Mouse (Mus musculus) midbrain, embryonic 11.5 days (tissue): Measurements from ENCODE around the gene Zfp947. TPM values are rescaled to one million over a fixed set of nuclear protein-coding genes. Genes with fewer than 3 reads are reported as not detected.
"Not testable (repeated sequence)": the region's sequence is repeated elsewhere in the genome, so short reads cannot be mapped to it uniquely, and the experiment has no call there.

Source experiments
- ATAC-seq: fragments of 200-750 bp; cut with Nextera tagmentation; 2 replicates; pipeline ENCODE4 v1.8.0; 2017; ENCODE audit warnings: moderate TSS enrichment, moderate library complexity; ENCODE audit not compliant: low FRiP score
- DNase-seq: peaks from one replicate; pipeline ENCODE4 v3.0.0; 2015; ENCODE audit warnings: low spot score; ENCODE audit errors: missing footprints
- H3K27ac ChIP-seq: fragments of 300-500 bp; sonication (generic); 2 replicates; pipeline ENCODE4 v1.5.1; 2014; ENCODE audit warnings: low read depth, low read length
- H3K27me3 ChIP-seq: fragments of 300-500 bp; sonication (generic); 2 replicates; pipeline ENCODE4 v1.6.1; 2014; ENCODE audit warnings: mild to moderate bottlenecking, low read length, moderate library complexity, mixed read lengths; ENCODE audit not compliant: control insufficient read depth, insufficient read depth
- H3K36me3 ChIP-seq: fragments of 300-500 bp; sonication (generic); 2 replicates; pipeline ENCODE4 v1.6.1; 2014; ENCODE audit warnings: mild to moderate bottlenecking, low read length, moderate library complexity, mixed read lengths; ENCODE audit not compliant: control insufficient read depth, insufficient read depth
- H3K4me1 ChIP-seq: fragments of 300-500 bp; sonication (generic); 2 replicates; pipeline ENCODE4 v1.6.1; 2014; ENCODE audit warnings: low read length; ENCODE audit not compliant: control insufficient read depth, insufficient read depth
- H3K4me2 ChIP-seq: fragments of 300-500 bp; sonication (generic); 2 replicates; pipeline ENCODE4 v1.6.1; 2014; ENCODE audit warnings: mild to moderate bottlenecking, moderate library complexity
- H3K4me3 ChIP-seq: fragments of 300-500 bp; sonication (generic); 2 replicates; pipeline ENCODE4 v1.5.1; 2014; ENCODE audit warnings: low read depth, low read length
- H3K9ac ChIP-seq: fragments of 300-500 bp; sonication (generic); 2 replicates; pipeline ENCODE4 v1.6.1; 2014; ENCODE audit warnings: low read length
- H3K9me3 ChIP-seq: fragments of 300-500 bp; sonication (generic); 2 replicates; pipeline ENCODE4 v1.6.1; 2016; ENCODE audit warnings: low read length; ENCODE audit not compliant: control insufficient read depth
- WGBS: fragments of 180-500 bp; shearing (Covaris S2); extraction: QIAGEN DNeasy Blood & Tissue Kit; methylation state at CpG from one replicate; pipeline ENCODE4 v1.1.7; 2014; 5-methylcytosine and 5-hydroxymethylcytosine counted together
- polyA plus RNA-seq: library from polyadenylated mRNA; unstranded; fragments of >200 nt; fragmentation: Nextera tagmentation; extraction: Ambion mirVana; gene quantifications from 2 replicates; pipeline ENCODE4 v1.2.1, GENCODE M21; 2014

Zfp947 gene
- polyA plus RNA-seq: 2.4 and 3.2 TPM in 2 replicates

DNA sequence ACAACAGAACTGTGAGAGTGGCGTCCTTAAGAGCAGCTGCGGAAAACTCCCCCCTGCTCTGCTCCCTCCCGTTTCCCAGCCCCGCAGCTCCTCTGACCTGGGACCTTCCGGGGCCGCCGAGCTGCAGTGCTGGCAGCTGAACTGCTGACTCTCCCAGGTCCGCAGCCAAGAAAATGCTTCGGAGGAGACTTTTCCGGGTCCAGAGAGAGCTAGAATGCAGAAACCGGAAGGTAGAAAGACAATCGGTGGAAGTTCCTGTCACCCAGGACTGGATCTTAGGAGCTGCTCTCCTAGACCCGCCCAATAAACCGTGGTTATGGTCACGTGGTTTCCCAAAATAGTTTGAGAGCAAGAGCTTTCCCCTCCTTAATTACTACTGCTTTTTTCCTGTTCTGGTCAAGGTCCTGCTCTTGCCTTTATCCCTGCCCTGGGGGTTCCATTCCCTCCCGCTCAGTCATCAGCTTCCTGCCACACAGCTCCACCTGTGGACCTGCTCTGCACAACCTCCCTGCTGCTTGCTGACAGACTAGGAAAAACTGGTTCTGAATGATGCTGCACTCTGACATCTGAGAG is at the start of gene Zfp947:
Gene Zfp947, minus strand, starts transcription at position 469 of the 573 bp plus-strand sequence.
- not testable (repeated sequence) for H3K36me3 ChIP-seq, H3K4me1 ChIP-seq, H3K9me3 ChIP-seq, H3K27me3 ChIP-seq, H3K27ac ChIP-seq
- peak within 1 kb of the TSS; percentile 70 for H3K9ac ChIP-seq
- WGBS: under 1% methylated on average over 16 of the region's 16 CpGs
- H3K4me2 ChIP-seq: peak within 1 kb of the TSS; percentile 49
- ATAC-seq (peak; percentile 91), DNase-seq (peak; percentile 92)
- peak within 1 kb of the TSS; percentile 46 for H3K4me3 ChIP-seq

DNA sequence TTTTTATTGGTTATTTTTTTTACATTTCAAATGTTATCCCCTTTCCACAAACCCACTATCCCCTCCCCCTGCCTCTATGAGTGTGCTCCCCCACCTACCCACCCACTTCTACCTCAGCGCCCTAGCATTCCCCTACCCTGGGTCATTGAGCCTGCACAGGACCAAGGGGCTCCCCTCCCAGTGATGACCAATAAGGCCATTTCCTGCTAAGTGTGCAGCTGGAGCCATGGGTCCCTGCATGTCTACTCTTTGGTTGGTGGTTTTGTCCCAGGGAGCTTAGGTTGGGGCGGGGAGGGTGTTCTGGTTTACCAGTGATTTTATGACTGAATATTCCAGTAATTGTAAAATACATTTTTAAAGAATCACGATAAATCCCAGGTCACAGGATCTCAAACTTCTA is 686 bp downstream of the Zfp947 start:
- peak overlapping the region; percentile 49 for H3K4me2 ChIP-seq
- not testable (repeated sequence) for DNase-seq, H3K4me1 ChIP-seq, H3K27me3 ChIP-seq, H3K36me3 ChIP-seq, H3K27ac ChIP-seq, H3K9me3 ChIP-seq
- 7% methylated on average over 3 of the region's 3 CpGs for WGBS
- peak overlapping the region; percentile 70 for H3K9ac ChIP-seq
- H3K4me3 ChIP-seq: peak overlapping the region; percentile 46
- peak; percentile 84 for ATAC-seq

DNA sequence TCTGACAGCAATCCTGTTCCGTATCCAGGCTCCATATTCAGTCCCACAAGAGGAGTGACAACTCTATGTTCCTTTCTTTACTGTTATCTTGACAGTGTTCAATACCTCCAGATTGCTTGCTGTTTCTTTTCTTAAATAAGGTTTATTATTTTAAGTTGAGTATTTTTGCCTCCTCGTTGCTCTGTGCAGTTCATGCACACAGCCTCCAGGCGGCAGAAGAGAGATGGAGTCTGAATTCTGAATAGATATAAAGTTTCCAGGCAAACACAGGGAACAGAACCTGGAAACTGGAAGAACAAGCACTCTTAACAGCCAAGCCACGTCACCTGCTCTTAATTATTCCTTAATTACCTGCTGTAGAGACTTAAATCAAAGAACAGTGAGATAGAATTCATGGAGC is 12.0 kb downstream of the Zfp947 start:
- H3K4me2 ChIP-seq, ATAC-seq, H3K27me3 ChIP-seq, DNase-seq, H3K9me3 ChIP-seq, H3K4me3 ChIP-seq, H3K27ac ChIP-seq, H3K36me3 ChIP-seq, H3K9ac ChIP-seq, H3K4me1 ChIP-seq: not testable (repeated sequence)
- WGBS: 69% methylated on average over 2 of the region's 4 CpGs

DNA sequence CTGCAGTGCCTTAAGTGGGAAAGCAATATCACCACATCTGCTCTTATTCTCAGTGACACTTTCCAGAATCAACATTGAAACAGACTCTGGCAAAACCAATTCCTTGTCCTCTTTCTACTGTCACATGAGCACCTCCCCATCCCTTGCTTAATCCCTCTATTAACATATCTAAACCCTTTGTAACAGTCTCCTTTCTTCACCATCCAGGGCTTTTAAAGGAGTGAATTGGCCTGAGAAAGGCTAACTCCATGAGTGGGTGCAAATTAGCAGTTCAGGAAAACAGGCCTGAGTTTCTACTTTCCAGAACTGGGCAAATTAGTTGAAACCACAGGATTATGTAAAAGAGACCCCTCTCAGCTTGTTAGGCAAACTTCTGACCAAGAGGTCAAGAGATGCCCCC is 47.2 kb downstream of the Zfp947 start:
- no peak overlapping the region for H3K4me3 ChIP-seq
- no peaks in the 10 kb centered on the region for H3K4me1 ChIP-seq
- H3K36me3 ChIP-seq: no peaks in the 10 kb centered on the region
- H3K27me3 ChIP-seq: no peaks in the 10 kb centered on the region
- no peak overlapping the region for H3K27ac ChIP-seq
- ATAC-seq (no peak), DNase-seq (no peak)
- no peak overlapping the region for H3K9ac ChIP-seq
- H3K9me3 ChIP-seq: no peaks in the 10 kb centered on the region; the same call in 1 of the 2 replicates
- H3K4me2 ChIP-seq: no peak overlapping the region

Other genes with a start within 250 kb of the Zfp947 start
- 26.4 and 29.0 TPM in 2 replicates for gene Zfp942, start 203.7 kb downstream of the Zfp947 start, polyA plus RNA-seq
- 26.2 and 27.9 TPM in 2 replicates for gene Zfp943, start 203.6 kb downstream of the Zfp947 start, polyA plus RNA-seq
- 4.0 and 5.2 TPM in 2 replicates for gene Zfp994, start 59.4 kb upstream of the Zfp947 start, polyA plus RNA-seq
- 14.1 and 14.3 TPM in 2 replicates for gene CT030661.1, start 148.6 kb upstream of the Zfp947 start, polyA plus RNA-seq
- 19.8 and 21.6 TPM in 2 replicates for gene Zfp944, start 195.2 kb upstream of the Zfp947 start, polyA plus RNA-seq
- gene Zfp758, start 195.3 kb upstream of the Zfp947 start, polyA plus RNA-seq: 11.9 and 14.8 TPM in 2 replicates